Mouse (Mus musculus): ENCODE measurements around the gene Mucl1. TPM values are rescaled to one million over a fixed set of nuclear protein-coding genes. Genes with fewer than 3 reads are reported as not detected.
"Not testable (repeated sequence)": the region's sequence is repeated elsewhere in the genome, so short reads cannot be mapped to it uniquely, and the experiment has no call there.

The Mucl1 gene
- not detected in 2 replicates for polyA plus RNA-seq (2015; fragmentation: Nextera tagmentation; extraction: Ambion mirVana)

- no peaks in the 10 kb centered on the region for H3K27me3 ChIP-seq
- H3K4me3 ChIP-seq (replicated peaks) = no peak within 1 kb of the TSS
- no peak within 1 kb of the TSS for H3K4me2 ChIP-seq
- ATAC-seq (ENCODE audit: insufficient read depth) = no peak
- no peaks in the 10 kb centered on the region for H3K36me3 ChIP-seq (replicated peaks)
- 71% methylated on average over 2 of the region's 2 CpGs for WGBS (ENCODE audit: insufficient replicate concordance)
- H3K4me1 ChIP-seq (replicated peaks) = no peaks in the 10 kb centered on the region
- no peak within 1 kb of the TSS for H3K9ac ChIP-seq
- no peaks in the 10 kb centered on the region for H3K9me3 ChIP-seq (replicated peaks)
- H3K27ac ChIP-seq (replicated peaks) = no peak within 1 kb of the TSS
Observed at GRCm38 (mm10) chr15:103755369-103755768, at the start of gene Mucl1. Gene Mucl1 (minus strand): TSS chr15:103755469.

DNA sequence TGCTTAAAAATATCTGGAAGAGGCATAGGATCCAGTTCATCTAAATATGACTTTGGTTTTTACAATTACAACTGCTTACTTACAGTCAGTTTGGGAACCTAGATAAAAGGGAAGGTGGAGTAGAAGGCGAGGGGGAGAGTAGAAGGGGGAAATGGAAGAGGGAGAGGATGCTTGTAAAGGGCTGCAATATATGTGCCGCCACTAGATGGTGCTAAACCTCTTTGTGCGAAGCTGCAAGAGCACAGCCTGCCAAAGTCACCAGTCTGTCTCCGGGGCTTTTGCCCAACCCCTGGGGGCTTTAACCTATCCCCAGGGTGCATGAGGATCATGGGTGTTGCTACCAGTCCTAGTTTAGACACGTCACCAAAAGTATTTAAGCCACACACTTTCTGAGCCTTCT lies 11.6 kb upstream of the Mucl1 start:
- not testable (repeated sequence) for H3K36me3 ChIP-seq (replicated peaks); ATAC-seq (ENCODE audit: insufficient read depth); H3K9ac ChIP-seq

DNA sequence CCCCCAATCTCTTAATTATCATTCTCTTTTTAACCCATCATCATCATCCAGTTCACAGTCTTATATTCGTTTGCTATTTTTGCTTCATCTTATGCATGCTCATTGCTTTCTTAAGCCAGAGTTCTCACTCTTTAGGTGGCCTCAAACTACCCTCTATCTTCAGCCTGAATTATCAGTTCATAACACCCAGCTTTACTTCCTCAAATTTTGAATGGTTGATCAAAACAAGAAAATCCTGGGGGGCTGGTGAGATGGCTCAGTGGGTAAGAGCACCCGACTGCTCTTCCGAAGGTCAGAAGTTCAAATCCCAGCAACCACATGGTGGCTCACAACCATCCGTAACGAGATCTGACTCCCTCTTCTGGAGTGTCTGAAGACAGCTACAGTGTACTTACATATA lies 38.4 kb downstream of the Mucl1 start:
- not testable (repeated sequence) for H3K4me1 ChIP-seq (replicated peaks); H3K36me3 ChIP-seq (replicated peaks); H3K9ac ChIP-seq; H3K4me2 ChIP-seq; ATAC-seq (ENCODE audit: insufficient read depth); H3K27me3 ChIP-seq; H3K4me3 ChIP-seq (replicated peaks); H3K27ac ChIP-seq (replicated peaks); H3K9me3 ChIP-seq (replicated peaks)
- WGBS (ENCODE audit: insufficient replicate concordance) = 39% methylated on average over 5 of the region's 5 CpGs

More for the DNA sequence above, 11.6 kb upstream of the Mucl1 start:
- not testable (repeated sequence) for H3K27me3 ChIP-seq; H3K4me3 ChIP-seq (replicated peaks); H3K27ac ChIP-seq (replicated peaks); H3K9me3 ChIP-seq (replicated peaks); H3K4me2 ChIP-seq; H3K4me1 ChIP-seq (replicated peaks)
- WGBS (ENCODE audit: insufficient replicate concordance) = 4% methylated on average over 5 of the region's 5 CpGs

Other genes with a start within 250 kb of the Mucl1 start
- gene Ppp1r1a, start 217.5 kb downstream of the Mucl1 start, polyA plus RNA-seq (2015; fragmentation: Nextera tagmentation; extraction: Ambion mirVana) = 0.30 and 0.66 TPM in 2 replicates
- gene Glycam1, start 190.4 kb downstream of the Mucl1 start, polyA plus RNA-seq (2015; fragmentation: Nextera tagmentation; extraction: Ambion mirVana) = not detected in 2 replicates
- not detected in 2 replicates for gene Mucl2, start 143.8 kb upstream of the Mucl1 start, polyA plus RNA-seq (2015; fragmentation: Nextera tagmentation; extraction: Ambion mirVana)